Comparison of ENCODE assay signal across 11 mouse cellular contexts in the genomic region with DNA sequence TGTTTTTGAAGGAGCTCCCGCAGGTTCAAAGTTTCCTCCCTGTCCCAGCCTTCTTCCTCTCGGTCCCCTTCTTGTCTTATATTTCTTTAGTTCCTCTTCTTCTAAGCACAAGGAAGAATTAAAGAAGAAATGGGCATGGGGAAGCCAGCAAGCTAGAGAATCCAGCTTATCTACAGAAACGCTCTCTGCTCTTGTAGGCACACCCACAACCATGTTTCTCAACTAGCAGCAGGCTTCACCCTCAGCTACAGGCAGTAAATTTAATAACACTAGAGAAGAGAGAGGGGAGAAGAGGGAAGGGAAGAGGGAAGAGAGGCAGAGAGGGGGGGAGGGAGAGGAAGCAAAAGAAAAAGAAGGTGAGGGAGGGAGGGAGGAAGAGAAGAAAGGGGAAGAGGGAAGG. TPM values are rescaled to one million over a fixed set of nuclear protein-coding genes. Genes with fewer than 3 reads are reported as not detected.
DNase-seq lines count a peak whose midpoint lies in the region; ATAC-seq and TF ChIP-seq lines count a peak whose summit lies in the region.
"Had no signal": no experiment of that assay in that cellular context is flagged by ENCODE, and none has a peak within 500 bp of the region (broad histone marks: within the 10 kb centered on the region; RNA-seq: fewer than 3 reads in every experiment).

No protein-coding gene starts in this region.

- no peak overlapping the region for H3K4me2 ChIP-seq in heart, embryonic 12.5 days
- peak overlapping the region; percentile 12; the same call in 1 of the 2 replicates for H3K4me2 ChIP-seq in lung, postnatal 0 days (replicated peaks; ENCODE audit: low read depth, low read length)
- no peak overlapping the region for H3K4me2 ChIP-seq in limb, embryonic 12.5 days
- H3K4me2 ChIP-seq in stomach, embryonic 15.5 days: 0 out of 2 replicates have a peak overlapping the region, but pooled peaks have one; percentile 21
- H3K4me2 ChIP-seq: hindbrain, embryonic 14.5 days had no signal

- no peak for ATAC-seq in heart, embryonic 12.5 days (ENCODE audit: insufficient number of reproducible peaks, low FRiP score)
- ATAC-seq in lung, postnatal 0 days: no peak
- no peak for ATAC-seq in limb, embryonic 12.5 days (ENCODE audit: insufficient number of reproducible peaks, insufficient read depth, low FRiP score, low TSS enrichment, low read depth)
- no peak for ATAC-seq in stomach, embryonic 15.5 days (ENCODE audit: insufficient read depth, low FRiP score, low read depth)

- H3K27ac ChIP-seq in heart, embryonic 12.5 days (ENCODE audit: poor library complexity, severe bottlenecking): peak overlapping the region; percentile 37
- peak overlapping the region; percentile 84 for H3K27ac ChIP-seq in lung, postnatal 0 days (ENCODE audit: low read length)
- H3K27ac ChIP-seq in limb, embryonic 12.5 days: 0 out of 2 replicates have a peak overlapping the region, but pooled peaks have one; percentile 59
- peak overlapping the region; percentile 89 for H3K27ac ChIP-seq in stomach, embryonic 15.5 days
- H3K27ac ChIP-seq: hindbrain, embryonic 14.5 days had no signal

- no peak for TF ChIP-seq CTCF in lung, postnatal 0 days (IDR thresholded peaks at IDR 0.05)
- TF ChIP-seq CTCF in lung, adult 2 months (IDR thresholded peaks at IDR 0.05; ENCODE audit: insufficient read depth, low read length): no peak

- TF ChIP-seq EP300 in lung, postnatal 0 days (IDR thresholded peaks at IDR 0.05): no peak

- peaks cover 15% of the 10 kb centered on the region; the same call in 1 of the 2 replicates for H3K36me3 ChIP-seq in heart, embryonic 12.5 days
- H3K36me3 ChIP-seq in lung, postnatal 0 days (ENCODE audit: insufficient read depth, low read length): no peaks in the 10 kb centered on the region
- H3K36me3 ChIP-seq in limb, embryonic 12.5 days: peaks cover 58% of the 10 kb centered on the region
- no peaks in the 10 kb centered on the region for H3K36me3 ChIP-seq in stomach, embryonic 15.5 days

- no peak overlapping the region for H3K4me3 ChIP-seq in heart, embryonic 12.5 days
- no peak overlapping the region for H3K4me3 ChIP-seq in lung, postnatal 0 days (ENCODE audit: low read depth, low read length)
- no peak overlapping the region for H3K4me3 ChIP-seq in lung, adult 2 months (replicated peaks; ENCODE audit: extremely low read depth, low read depth, low read length)
- no peak overlapping the region for H3K4me3 ChIP-seq in limb, embryonic 12.5 days (replicated peaks)
- no peak overlapping the region for H3K4me3 ChIP-seq in stomach, embryonic 15.5 days (replicated peaks)
- H3K4me3 ChIP-seq: erythroblast, embryonic 14.5 days had no signal

- H3K4me1 ChIP-seq in heart, embryonic 12.5 days (replicated peaks): peaks cover 46% of the 10 kb centered on the region
- peaks cover 12% of the 10 kb centered on the region for H3K4me1 ChIP-seq in lung, postnatal 0 days (ENCODE audit: insufficient read depth, low read depth, low read length)
- H3K4me1 ChIP-seq in lung, adult 2 months (ENCODE audit: control insufficient read depth, insufficient read depth, low read length): peaks cover 36% of the 10 kb centered on the region
- H3K4me1 ChIP-seq in limb, embryonic 12.5 days (replicated peaks): peaks cover 11% of the 10 kb centered on the region; the same call in 1 of the 2 replicates
- H3K4me1 ChIP-seq in stomach, embryonic 15.5 days: peaks cover 32% of the 10 kb centered on the region

- no peaks in the 10 kb centered on the region for H3K9me3 ChIP-seq in heart, embryonic 12.5 days (replicated peaks)
- no peaks in the 10 kb centered on the region for H3K9me3 ChIP-seq in lung, postnatal 0 days (ENCODE audit: low read length)
- H3K9me3 ChIP-seq in limb, embryonic 12.5 days: no peaks in the 10 kb centered on the region
- no peaks in the 10 kb centered on the region for H3K9me3 ChIP-seq in stomach, embryonic 15.5 days

- no peak overlapping the region for H3K9ac ChIP-seq in heart, embryonic 12.5 days
- no peak overlapping the region for H3K9ac ChIP-seq in lung, postnatal 0 days (replicated peaks; ENCODE audit: low read depth)
- no peak overlapping the region for H3K9ac ChIP-seq in limb, embryonic 12.5 days (replicated peaks)
- no peak overlapping the region for H3K9ac ChIP-seq in stomach, embryonic 15.5 days
- H3K9ac ChIP-seq: hindbrain, embryonic 14.5 days had no signal

- WGBS in heart, embryonic 12.5 days: 61% methylated on average over 3 of the region's 3 CpGs
- WGBS in lung, postnatal 0 days: 30% methylated on average over 3 of the region's 3 CpGs
- WGBS in lung, adult 2 months: 28% methylated on average over 3 of the region's 3 CpGs
- WGBS in limb, embryonic 12.5 days: 76% methylated on average over 3 of the region's 3 CpGs
- 61% methylated on average over 3 of the region's 3 CpGs for WGBS in stomach, embryonic 15.5 days

- no peak for TF ChIP-seq POLR2A in lung, adult 2 months (IDR thresholded peaks at IDR 0.05; ENCODE audit: borderline replicate concordance, extremely low read depth, low read depth, low read length)

- no peak for DNase-seq in heart, adult 8-10 months (ENCODE audit: low spot score)
- peak; percentile 61 for DNase-seq in lung, postnatal 0 days (ENCODE audit: low spot score)
- no peak for DNase-seq in lung, adult 2 months
- DNase-seq in right cerebral cortex, postnatal 25 days: no peak
- no peak for DNase-seq in frontal cortex, postnatal 25 days (ENCODE audit: low spot score in 2 of 2)

- H3K27me3 ChIP-seq in heart, embryonic 12.5 days (replicated peaks): no peaks in the 10 kb centered on the region
- H3K27me3 ChIP-seq in lung, postnatal 0 days (replicated peaks; ENCODE audit: insufficient read depth, low read length): no peaks in the 10 kb centered on the region
- no peaks in the 10 kb centered on the region for H3K27me3 ChIP-seq in limb, embryonic 12.5 days
- no peaks in the 10 kb centered on the region for H3K27me3 ChIP-seq in stomach, embryonic 15.5 days (replicated peaks)
- H3K27me3 ChIP-seq: CH12.LX had no signal

RNA-seq across cellular contexts. Expression of a gene that starts 29.1 kb away (rescaled TPM):
- polyA plus RNA-seq in heart, embryonic 12.5 days (2016; fragmentation: Nextera tagmentation; extraction: Ambion mirVana): 34.2 and 35.3 TPM in 2 replicates
- 10 to 100 TPM; 19.3 to 22.2 (median 20.0) TPM for total RNA-seq in heart, adult 8-10 months (2022)
- 28.6 and 30.9 TPM in 2 replicates for polyA plus RNA-seq in lung, postnatal 0 days (2015; fragmentation: Nextera tagmentation; extraction: Ambion mirVana)
- polyA plus RNA-seq in lung, adult 2 months (2012; rRNA removed): 19.2 and 21.1 TPM in 2 replicates
- polyA plus RNA-seq in limb, embryonic 12.5 days (2016; fragmentation: Nextera tagmentation; extraction: Ambion mirVana): 55.1 and 55.3 TPM in 2 replicates
- 52.7 and 55.8 TPM in 2 replicates for polyA plus RNA-seq in stomach, embryonic 15.5 days (2015; fragmentation: Nextera tagmentation; extraction: Ambion mirVana)

RNA-seq across cellular contexts. Expression of a gene that starts 44.0 kb away (rescaled TPM):
- 6.2 TPM in 2 replicates for polyA plus RNA-seq in heart, embryonic 12.5 days (2016; fragmentation: Nextera tagmentation; extraction: Ambion mirVana)
- total RNA-seq in heart, adult 8-10 months (2022): 10 to 100 TPM; 40.6 to 54.7 (median 46.2) TPM
- polyA plus RNA-seq in lung, postnatal 0 days (2015; fragmentation: Nextera tagmentation; extraction: Ambion mirVana): 5.6 and 6.4 TPM in 2 replicates
- 36.9 and 40.9 TPM in 2 replicates for polyA plus RNA-seq in lung, adult 2 months (2012; rRNA removed)
- polyA plus RNA-seq in limb, embryonic 12.5 days (2016; fragmentation: Nextera tagmentation; extraction: Ambion mirVana): 6.8 and 7.7 TPM in 2 replicates
- polyA plus RNA-seq in stomach, embryonic 15.5 days (2015; fragmentation: Nextera tagmentation; extraction: Ambion mirVana): 6.8 and 6.9 TPM in 2 replicates

Comparison
In these comparisons a context has a peak if more than half of its experiments do, and no peak if none do; other contexts are left out.
1. H3K27ac ChIP-seq: peak in every context shown above with its lines; median percentile 89 in stomach, embryonic 15.5 days; 84 in lung, postnatal 0 days; 59 in limb, embryonic 12.5 days; 37 in heart, embryonic 12.5 days.
2. H3K4me2 ChIP-seq: peak in lung, postnatal 0 days (single experiment) and stomach, embryonic 15.5 days (single experiment); none in heart, embryonic 12.5 days (single experiment) and limb, embryonic 12.5 days (single experiment).